ENCODE assay signal across 9 mouse cellular contexts in the genomic region with DNA sequence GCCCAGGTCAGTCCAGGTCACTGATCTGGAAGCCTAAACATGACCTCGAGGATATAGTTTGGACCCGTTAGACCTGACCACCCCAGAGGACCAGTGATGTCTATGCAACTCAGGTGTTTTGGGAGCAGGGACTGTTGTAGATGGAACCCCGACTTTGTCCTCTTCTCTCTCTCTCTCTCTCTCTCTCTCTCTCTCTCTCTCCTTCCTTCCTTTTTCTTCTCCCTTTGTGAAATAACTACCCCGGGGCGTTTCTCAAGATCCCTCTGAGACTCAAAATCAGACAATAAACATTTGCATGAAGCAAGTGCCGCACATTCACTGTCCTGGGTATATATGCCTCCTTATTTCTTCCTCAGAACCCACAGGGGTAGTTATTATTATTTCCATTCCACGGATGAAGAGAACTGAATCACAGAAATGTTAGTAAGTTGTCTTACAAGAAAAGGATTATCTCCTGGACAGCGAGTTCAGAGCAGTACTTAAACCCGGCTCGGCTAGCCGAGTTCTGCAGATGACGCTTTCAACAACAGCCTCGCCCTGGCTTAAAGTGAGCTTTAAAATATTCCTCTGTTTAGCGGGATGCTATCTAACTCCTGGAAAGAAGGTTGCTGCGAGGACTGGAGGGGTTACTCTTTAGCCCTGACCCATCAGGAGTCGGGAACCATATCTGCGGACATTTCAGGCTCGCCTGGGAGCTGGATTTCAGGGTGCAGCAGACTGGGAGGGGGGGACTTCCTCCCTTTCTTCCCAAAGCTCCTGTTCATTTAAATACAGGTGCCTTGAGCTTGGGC. TPM values are rescaled to one million over a fixed set of nuclear protein-coding genes. Genes with fewer than 3 reads are reported as not detected.
A peak's percentile ranks its signal among the peaks of the same experiment; 100 is the strongest.
DNase-seq lines count a peak whose midpoint lies in the region; ATAC-seq and TF ChIP-seq lines count a peak whose summit lies in the region.
"Had no signal": no experiment of that assay in that cellular context is flagged by ENCODE, and none has a peak within 500 bp of the region (broad histone marks: within the 10 kb centered on the region; RNA-seq: fewer than 3 reads in every experiment).

No protein-coding gene starts in this region.

- H3K36me3 ChIP-seq in heart, embryonic 15.5 days, result no peaks in the 10 kb centered on the region
- H3K36me3 ChIP-seq in hindbrain, embryonic 13.5 days, result no peaks in the 10 kb centered on the region
- H3K36me3 ChIP-seq in midbrain, embryonic 14.5 days (ENCODE audit: control insufficient read depth, insufficient read depth, low read length), result no peaks in the 10 kb centered on the region
- H3K36me3 ChIP-seq: G1E had no signal

- WGBS in heart, embryonic 15.5 days, result 8% methylated on average over 18 of the region's 18 CpGs
- 6% methylated on average over 18 of the region's 18 CpGs for WGBS in hindbrain, embryonic 13.5 days
- WGBS in midbrain, embryonic 14.5 days, result 4% methylated on average over 18 of the region's 18 CpGs

- H3K27ac ChIP-seq in heart, embryonic 15.5 days, result no peak overlapping the region
- H3K27ac ChIP-seq in bone marrow macrophage, adult 2 months (ENCODE audit: insufficient read depth, low read depth, low read length), result no peak overlapping the region
- H3K27ac ChIP-seq in hindbrain, embryonic 13.5 days, result no peak overlapping the region
- no peak overlapping the region for H3K27ac ChIP-seq in midbrain, embryonic 14.5 days (replicated peaks; ENCODE audit: low read depth, low read length)

- H3K4me2 ChIP-seq in heart, embryonic 15.5 days, result peak overlapping the region; percentile 92
- peak overlapping the region; percentile 59 for H3K4me2 ChIP-seq in hindbrain, embryonic 13.5 days
- peak overlapping the region; percentile 55 for H3K4me2 ChIP-seq in midbrain, embryonic 14.5 days (ENCODE audit: low read length)

- no peak for ATAC-seq in heart, embryonic 15.5 days (replicated peaks; ENCODE audit: insufficient number of reproducible peaks, insufficient read depth, low FRiP score, low read depth)
- no peak for ATAC-seq in hindbrain, embryonic 13.5 days (ENCODE audit: low FRiP score)
- no peak for ATAC-seq in midbrain, embryonic 14.5 days (ENCODE audit: low FRiP score, low TSS enrichment)

- no peak for TF ChIP-seq POLR2A in bone marrow macrophage, adult 2 months (IDR thresholded peaks at IDR 0.05; ENCODE audit: borderline replicate concordance, low read depth, low read length)

- peak overlapping the region; percentile 49 for H3K9ac ChIP-seq in heart, embryonic 15.5 days
- peak overlapping the region; percentile 56 for H3K9ac ChIP-seq in hindbrain, embryonic 13.5 days
- no peak overlapping the region; the same call in 1 of the 2 replicates for H3K9ac ChIP-seq in midbrain, embryonic 14.5 days (replicated peaks; ENCODE audit: low read length)

- H3K4me3 ChIP-seq in heart, embryonic 15.5 days, result peak overlapping the region; percentile 49
- H3K4me3 ChIP-seq in bone marrow macrophage, adult 2 months (ENCODE audit: insufficient read depth, low read length), result peak overlapping the region; percentile 44
- peak overlapping the region; percentile 42 for H3K4me3 ChIP-seq in hindbrain, embryonic 13.5 days
- H3K4me3 ChIP-seq in midbrain, embryonic 14.5 days (replicated peaks; ENCODE audit: low read depth, low read length), result peak overlapping the region; percentile 37

- H3K27me3 ChIP-seq in heart, embryonic 15.5 days, result peaks cover 86% of the 10 kb centered on the region
- peaks cover 93% of the 10 kb centered on the region for H3K27me3 ChIP-seq in hindbrain, embryonic 13.5 days
- H3K27me3 ChIP-seq in midbrain, embryonic 14.5 days (ENCODE audit: control insufficient read depth, insufficient read depth, low read length), result peaks cover 78% of the 10 kb centered on the region

- peaks cover 40% of the 10 kb centered on the region for H3K4me1 ChIP-seq in heart, embryonic 15.5 days (replicated peaks)
- H3K4me1 ChIP-seq in bone marrow macrophage, adult 2 months (ENCODE audit: control insufficient read depth, insufficient read depth, low read length), result no peaks in the 10 kb centered on the region
- peaks cover 44% of the 10 kb centered on the region for H3K4me1 ChIP-seq in hindbrain, embryonic 13.5 days (replicated peaks)
- peaks cover 13% of the 10 kb centered on the region; the same call in 1 of the 2 replicates for H3K4me1 ChIP-seq in midbrain, embryonic 14.5 days (ENCODE audit: control insufficient read depth, insufficient read depth, low read length)

- TF ChIP-seq CTCF in bone marrow macrophage, adult 2 months (IDR thresholded peaks at IDR 0.05; ENCODE audit: low read depth, low read length), result no peak

- H3K9me3 ChIP-seq in heart, embryonic 15.5 days (replicated peaks), result no peaks in the 10 kb centered on the region
- H3K9me3 ChIP-seq in hindbrain, embryonic 13.5 days, result no peaks in the 10 kb centered on the region
- H3K9me3 ChIP-seq in midbrain, embryonic 14.5 days (ENCODE audit: control insufficient read depth, low read length), result no peaks in the 10 kb centered on the region
- H3K9me3 ChIP-seq: G1E had no signal

- DNase-seq in heart, postnatal 4 days, result no peak
- peak; percentile 32 for DNase-seq in midbrain, embryonic 14.5 days
- no peak for DNase-seq in right cerebral cortex, postnatal 10 days (ENCODE audit: low spot score in 2 of 2)
- DNase-seq in cerebellum, adult 9-11 months, result no peak
- no peak for DNase-seq in thymus, adult 18-20 months

RNA-seq across cellular contexts. Expression of a gene that starts 1.7 kb away (rescaled TPM):
- 0.44 and 1.1 TPM in 2 replicates for polyA plus RNA-seq in heart, embryonic 15.5 days (2015; fragmentation: Nextera tagmentation; extraction: Ambion mirVana)
- under 1 TPM; 0.41 to 0.54 TPM for total RNA-seq in heart, postnatal 4 days (2021)
- polyA plus RNA-seq in bone marrow macrophage, adult 2 months (2012; ENCODE audit: insufficient read depth, insufficient read length, missing spikeins), result not detected in 2 replicates
- 0.52 and 0.91 TPM in 2 replicates for polyA plus RNA-seq in hindbrain, embryonic 13.5 days (2015; fragmentation: Nextera tagmentation; extraction: Ambion mirVana)
- 0.49 and 0.72 TPM in 2 replicates for polyA plus RNA-seq in midbrain, embryonic 14.5 days (2014; fragmentation: Nextera tagmentation; extraction: Ambion mirVana)
- polyA plus RNA-seq: G1E had no signal

RNA-seq across cellular contexts. Expression of a gene that starts 28.8 kb away (rescaled TPM):
- polyA plus RNA-seq in heart, embryonic 15.5 days (2015; fragmentation: Nextera tagmentation; extraction: Ambion mirVana), result 134 and 159 TPM in 2 replicates
- 10 to 100 TPM; 82.4 to 88.4 TPM for total RNA-seq in heart, postnatal 4 days (2021)
- 29.4 and 29.9 TPM in 2 replicates for polyA plus RNA-seq in bone marrow macrophage, adult 2 months (2012; ENCODE audit: insufficient read depth, insufficient read length, missing spikeins)
- 195 and 208 TPM in 2 replicates for polyA plus RNA-seq in hindbrain, embryonic 13.5 days (2015; fragmentation: Nextera tagmentation; extraction: Ambion mirVana)
- 219 and 239 TPM in 2 replicates for polyA plus RNA-seq in midbrain, embryonic 14.5 days (2014; fragmentation: Nextera tagmentation; extraction: Ambion mirVana)
